Mouse (Mus musculus) CH12.LX (cell line): ENCODE measurements around the gene Cyp24a1.

Experiments
- BHLHE40 ChIP-seq: IDR thresholded peaks from 2 replicates; pipeline ENCODE4 v1.6.1; 2011; ENCODE audit warnings: mild to moderate bottlenecking, low read depth, low read length, improper control_type of control experiment
- CHD2 ChIP-seq: IDR thresholded peaks from 2 replicates; pipeline ENCODE4 v1.6.1; 2011; ENCODE audit warnings: low read length, improper control_type of control experiment
- CTCF ChIP-seq, 2 experiments: IDR thresholded peaks in 1 of 2; conservative IDR thresholded peaks in 1 of 2; 2 replicates each; pipeline ENCODE4 v1.5.1; 2011 to 2012; ENCODE audit warnings: low read depth in 2 of 2, low read length in 2 of 2, improper control_type of control experiment in 1 of 2, inconsistent platforms in 1 of 2, mild to moderate bottlenecking in 1 of 2, moderate library complexity in 1 of 2
- E2F4 ChIP-seq: IDR thresholded peaks from 2 replicates; pipeline ENCODE4 v1.6.1; 2011; ENCODE audit warnings: low read depth, low read length, improper control_type of control experiment; ENCODE audit not compliant: insufficient replicate concordance
- ELF1 ChIP-seq: IDR thresholded peaks from 2 replicates; pipeline ENCODE4 v1.6.1; 2014; ENCODE audit warnings: low read depth, mild to moderate bottlenecking, inconsistent platforms, low read length, improper control_type of control experiment
- ETS1 ChIP-seq: conservative IDR thresholded peaks from 2 replicates; pipeline ENCODE4 v1.6.1; 2012; ENCODE audit warnings: low read depth, mild to moderate bottlenecking, inconsistent platforms, low read length, improper control_type of control experiment, moderate library complexity
- MAFK ChIP-seq: IDR thresholded peaks from 2 replicates; pipeline ENCODE4 v1.6.1; 2011; ENCODE audit warnings: low read length, improper control_type of control experiment; ENCODE audit not compliant: insufficient replicate concordance
- MEF2A ChIP-seq: IDR thresholded peaks from 2 replicates; pipeline ENCODE4 v1.6.1; 2014; ENCODE audit warnings: low read depth, mild to moderate bottlenecking, inconsistent platforms, low read length, improper control_type of control experiment, borderline replicate concordance
- NELFE ChIP-seq: IDR thresholded peaks from 2 replicates; pipeline ENCODE4 v1.6.1; 2011; ENCODE audit warnings: low read depth, low read length, improper control_type of control experiment
- POLR2A ChIP-seq: IDR thresholded peaks from 2 replicates; pipeline ENCODE4 v1.6.1; 2011; ENCODE audit warnings: low read depth, mild to moderate bottlenecking, improper control_type of control experiment, low read length
- POLR2AphosphoS2 ChIP-seq: IDR thresholded peaks from 2 replicates; pipeline ENCODE4 v1.6.1; 2011; ENCODE audit warnings: low read depth, low read length, improper control_type of control experiment

- TF ChIP-seq POLR2AphosphoS2 (no peak), CHD2 (no peak), MAFK (no peak), MEF2A (no peak), CTCF (conservative IDR thresholded peaks at IDR 0.05 in 1 of 2, IDR thresholded peaks at IDR 0.05 in 1 of 2; ENCODE audit: low read depth in 2 of 2, low read length in 2 of 2) (no peak), NELFE (no peak), BHLHE40 (no peak), E2F4 (no peak), ETS1 (no peak), ELF1 (no peak), POLR2A (no peak)
Observed at GRCm38 (mm10) chr2:170438782-170439181, 58.2 kb downstream of the Cyp24a1 start.
